Mouse (Mus musculus) kidney, adult 2 months (tissue): Measurements from ENCODE around the gene Sh2d3c.

Experiments used
- CTCF ChIP-seq: fragments of 200-500 bp; conservative IDR thresholded peaks from 2 replicates; pipeline ENCODE4 v1.5.1; 2011; ENCODE audit warnings: low read depth, mild to moderate bottlenecking, control low read depth, low read length, moderate library complexity, mixed read lengths; ENCODE audit not compliant: insufficient read depth, insufficient read length
- POLR2A ChIP-seq: fragments of 200-500 bp; IDR thresholded peaks from one replicate; pipeline ENCODE4 v1.6.1; 2011; ENCODE audit warnings: low read depth, low read length, control low read depth

GRCm38 (mm10) chr2:32694691-32695090 is 26.2 kb upstream of the Sh2d3c start:
- TF ChIP-seq POLR2A, result no peak
- no peak for TF ChIP-seq CTCF
